Mouse (Mus musculus): ENCODE results near the gene Lasp1. TPM values are rescaled to one million over a fixed set of nuclear protein-coding genes. Genes with fewer than 3 reads are reported as not detected.
"Not testable (repeated sequence)": the region's sequence is repeated elsewhere in the genome, so short reads cannot be mapped to it uniquely, and the experiment has no call there.

The Lasp1 gene
- polyA plus RNA-seq, 1 experiment: 251 TPM

- WGBS: 85% methylated on average over 4 of the region's 4 CpGs
- no peak for DNase-seq (ENCODE audit: low read depth, low spot score)
Observed at GRCm38 (mm10) chr11:97842001-97842400, 43.2 kb downstream of the Lasp1 start.

GRCm38 (mm10) chr11:97850367-97850766 is 51.6 kb downstream of the Lasp1 start:
- DNase-seq (ENCODE audit: low read depth, low spot score): peak; percentile 47
- whole genome bisulfite sequencing: 14% methylated on average over 6 of the region's 6 CpGs

DNA sequence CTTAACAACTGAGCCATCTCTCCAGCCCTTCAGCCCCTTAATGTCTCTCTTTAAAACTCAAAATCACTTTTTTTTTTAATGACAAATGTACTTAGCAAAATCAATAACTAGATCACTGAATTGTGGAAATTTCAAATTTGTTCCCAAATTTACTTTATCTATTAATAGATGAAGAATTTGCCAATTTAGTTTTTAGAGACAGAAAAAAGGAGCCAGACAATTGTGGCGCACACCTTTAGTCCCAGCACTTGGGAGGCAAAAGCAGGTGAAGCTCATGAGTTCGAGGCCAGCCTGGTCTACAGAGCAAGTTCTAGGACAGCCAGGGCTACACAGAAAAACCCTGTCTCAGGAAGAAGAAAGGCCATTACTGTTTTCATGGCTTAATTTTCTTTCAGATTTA is 52.8 kb downstream of the Lasp1 start:
- WGBS: 98% methylated on average over 2 of the region's 2 CpGs
- DNase-seq (ENCODE audit: low read depth, low spot score): no peak

DNA sequence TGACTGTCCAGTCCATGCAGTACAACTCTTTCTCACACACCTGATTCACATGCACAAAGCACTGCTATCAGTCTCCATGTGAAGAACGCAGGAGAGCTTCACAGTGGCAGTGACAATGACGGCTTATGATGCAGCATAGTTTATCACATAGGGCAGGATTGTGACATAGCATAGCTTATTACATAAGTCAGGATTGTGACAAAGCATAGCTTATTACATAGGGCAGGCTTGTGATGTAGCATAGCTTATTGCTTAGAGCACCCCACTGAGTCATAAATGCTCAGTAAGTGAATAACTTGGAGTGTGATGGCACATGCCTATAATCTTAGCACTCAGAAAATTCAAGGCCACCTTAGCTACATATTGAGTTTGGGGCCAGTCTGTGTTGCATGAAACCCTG is 56.7 kb downstream of the Lasp1 start:
- no peak for DNase-seq (ENCODE audit: low read depth, low spot score)
- WGBS: 69% methylated on average over 2 of the region's 2 CpGs

- 52% methylated on average over 2 of the region's 2 CpGs for WGBS
- DNase-seq (ENCODE audit: low read depth, low spot score): no peak
Observed at GRCm38 (mm10) chr11:97862148-97862547, 63.3 kb downstream of the Lasp1 start.

DNA sequence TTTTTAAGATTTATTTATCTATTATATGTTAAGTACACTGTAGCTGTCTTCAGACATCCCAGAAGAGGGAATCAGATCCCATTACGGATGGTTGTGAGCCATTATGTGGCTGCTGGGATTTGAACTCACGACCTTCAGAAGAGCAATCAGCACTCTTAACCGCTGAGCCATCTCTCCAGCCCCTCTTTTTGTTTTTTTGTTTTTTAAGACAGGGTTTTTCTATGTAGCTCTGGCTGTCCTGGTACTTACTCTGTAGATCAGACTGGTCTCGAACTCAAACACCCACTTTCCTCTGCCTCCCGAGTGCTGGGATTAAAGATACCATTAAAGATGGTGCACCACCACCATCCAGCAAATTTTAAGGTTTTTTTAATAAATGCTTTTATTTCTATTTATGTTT is 66.6 kb downstream of the Lasp1 start:
- 95% methylated on average over 5 of the region's 5 CpGs for WGBS
- DNase-seq (ENCODE audit: low read depth, low spot score): no peak

- WGBS: 54% methylated on average over 3 of the region's 3 CpGs
- DNase-seq (ENCODE audit: low read depth, low spot score): no peak
Observed at GRCm38 (mm10) chr11:97866091-97866888, 67.5 kb downstream of the Lasp1 start.

DNA sequence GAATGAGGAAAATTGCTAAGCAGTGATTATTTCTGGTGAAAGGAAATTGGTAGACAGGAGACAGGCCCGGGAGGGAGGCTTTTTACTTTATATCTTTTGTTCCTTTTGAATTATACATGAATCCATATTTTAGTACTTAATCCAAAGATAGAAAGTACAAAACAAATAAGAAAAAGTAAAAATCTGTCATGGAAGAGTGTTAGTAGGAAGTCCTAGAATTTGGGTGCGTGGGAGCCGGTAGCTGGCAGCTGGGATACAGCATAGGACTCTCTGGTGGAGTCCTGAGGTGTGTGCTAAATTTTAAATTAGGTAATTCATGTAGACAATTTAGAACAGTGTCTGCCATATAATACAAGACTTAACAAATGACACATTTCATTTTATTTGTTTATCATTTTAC is 68.8 kb downstream of the Lasp1 start:
- WGBS: 94% methylated on average over 3 of the region's 3 CpGs
- no peak for DNase-seq (ENCODE audit: low read depth, low spot score)

GRCm38 (mm10) chr11:97872378-97872777 is 73.6 kb downstream of the Lasp1 start:
- 86% methylated on average over 5 of the region's 5 CpGs for WGBS
- DNase-seq (ENCODE audit: low read depth, low spot score): not testable (repeated sequence)

- 79% methylated on average over 1 of the region's 1 CpGs for WGBS
Observed at GRCm38 (mm10) chr11:97874396-97874795, 75.6 kb downstream of the Lasp1 start.

DNA sequence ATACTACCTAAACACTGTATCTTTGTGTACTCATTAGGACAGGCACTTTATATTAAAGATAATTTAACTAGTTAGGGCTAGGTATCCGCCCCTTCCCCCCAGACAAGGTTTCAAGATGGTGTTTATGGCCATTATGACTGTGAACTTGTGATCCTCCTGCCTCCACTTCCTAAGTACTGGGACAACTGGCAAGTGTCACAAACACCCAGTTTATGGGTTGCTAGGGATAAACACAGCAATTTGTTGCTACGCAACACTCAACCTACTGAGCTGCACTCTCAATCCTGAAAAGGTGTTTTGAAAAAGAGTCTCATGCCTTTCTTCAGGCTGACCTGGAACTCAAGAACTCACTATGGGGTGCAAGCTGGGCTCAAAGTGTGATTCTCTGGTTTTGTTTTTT is 78.5 kb downstream of the Lasp1 start:
- 59% methylated on average over 2 of the region's 2 CpGs for WGBS
- no peak for DNase-seq (ENCODE audit: low read depth, low spot score)

More at GRCm38 (mm10) chr11:97874396-97874795, 75.6 kb downstream of the Lasp1 start:
- no peak for DNase-seq (ENCODE audit: low read depth, low spot score)

DNA sequence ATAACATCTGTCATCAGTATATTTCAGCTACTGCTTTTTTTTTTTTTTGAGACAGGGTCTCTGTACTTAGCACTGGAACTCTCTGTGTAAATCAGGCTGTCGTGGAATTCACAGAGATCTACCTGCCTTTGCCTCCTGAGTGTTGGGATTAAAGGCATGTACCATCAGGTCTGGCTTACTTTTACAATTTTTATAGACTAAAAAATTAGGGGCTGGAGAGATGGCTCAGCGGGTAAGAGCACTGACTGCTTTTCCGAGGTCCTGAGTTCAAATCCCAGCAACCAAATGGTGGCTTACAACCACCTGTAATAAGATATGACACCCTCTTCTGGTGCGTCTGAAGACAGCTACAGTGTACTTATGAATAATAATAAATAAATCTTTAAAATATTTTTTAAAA is 81.6 kb downstream of the Lasp1 start:
- DNase-seq (ENCODE audit: low read depth, low spot score): no peak
- 92% methylated on average over 4 of the region's 4 CpGs for WGBS

- peak; percentile 45 for DNase-seq (ENCODE audit: low read depth, low spot score)
- WGBS: 4% methylated on average over 26 of the region's 26 CpGs
Observed at GRCm38 (mm10) chr11:97883542-97883917, 84.7 kb downstream of the Lasp1 start.

DNA sequence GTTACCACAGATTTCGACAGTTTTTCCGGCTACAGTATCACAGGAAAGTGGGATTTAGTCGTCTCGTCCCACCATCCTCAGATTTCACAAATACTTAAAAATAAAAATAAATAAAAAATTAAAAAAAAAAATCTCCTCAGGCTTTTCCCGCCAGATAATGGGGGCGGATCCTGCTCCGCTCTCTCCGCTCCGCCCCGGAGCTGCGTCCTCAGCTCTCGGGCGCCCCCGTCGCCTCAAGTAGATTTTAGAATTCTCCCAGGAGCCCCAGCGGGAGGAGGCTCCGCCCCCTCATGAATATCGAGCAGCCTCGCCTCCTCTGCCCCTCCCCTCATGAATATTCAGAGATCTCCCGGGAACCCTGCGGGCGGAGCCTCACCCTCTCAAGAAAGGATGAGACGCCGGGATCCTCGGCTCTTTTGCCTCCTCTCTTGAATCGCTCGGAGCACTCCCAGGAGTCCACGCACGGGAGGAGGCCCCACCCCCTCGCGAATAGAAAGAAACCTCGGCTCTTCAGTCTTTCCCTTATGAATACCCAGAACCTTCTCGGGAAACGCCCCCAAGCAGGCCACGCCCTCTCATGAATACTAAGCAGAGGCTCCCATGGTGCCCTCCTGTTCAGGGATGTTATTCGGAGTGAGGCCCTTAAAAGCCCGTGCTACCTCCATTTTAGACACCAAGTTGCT is 85.3 kb downstream of the Lasp1 start, which contains the start of gene Fbxo47:
TSS of gene Fbxo47 (minus strand) at position 237 of the 683 bp plus-strand sequence.
- under 1% methylated on average over 37 of the region's 37 CpGs for WGBS
- DNase-seq (ENCODE audit: low read depth, low spot score): peak; percentile 96

DNA sequence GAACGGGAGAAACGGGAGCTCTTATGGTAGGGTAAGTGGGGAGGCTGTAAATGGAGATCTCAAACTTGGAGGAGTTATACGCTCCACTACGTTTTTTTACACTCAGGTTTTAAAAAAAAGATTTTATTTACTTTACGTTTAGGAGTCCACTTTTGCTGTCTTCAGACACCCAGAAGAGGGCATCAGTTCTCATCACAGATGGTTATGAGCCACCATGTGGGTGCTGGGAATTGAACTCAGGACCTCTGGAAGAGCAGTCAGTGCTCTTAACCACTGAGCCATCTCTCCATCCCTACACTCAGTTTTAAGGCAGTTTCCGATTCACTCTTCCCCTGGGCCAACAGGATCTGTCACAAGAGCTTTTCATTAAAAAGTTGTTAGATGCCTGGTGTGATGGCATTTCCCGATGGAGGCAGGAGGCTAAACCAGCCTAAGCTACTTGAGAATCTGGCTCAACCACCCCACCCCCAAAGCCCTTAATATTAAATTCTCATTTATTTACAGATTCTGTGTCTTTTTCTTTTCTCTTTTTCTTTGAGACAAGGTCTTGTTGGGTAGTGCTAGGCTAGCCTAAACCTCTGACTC is 85.9 kb downstream of the Lasp1 start:
- 25% methylated on average over 7 of the region's 7 CpGs for WGBS
- no peak for DNase-seq (ENCODE audit: low read depth, low spot score)

DNA sequence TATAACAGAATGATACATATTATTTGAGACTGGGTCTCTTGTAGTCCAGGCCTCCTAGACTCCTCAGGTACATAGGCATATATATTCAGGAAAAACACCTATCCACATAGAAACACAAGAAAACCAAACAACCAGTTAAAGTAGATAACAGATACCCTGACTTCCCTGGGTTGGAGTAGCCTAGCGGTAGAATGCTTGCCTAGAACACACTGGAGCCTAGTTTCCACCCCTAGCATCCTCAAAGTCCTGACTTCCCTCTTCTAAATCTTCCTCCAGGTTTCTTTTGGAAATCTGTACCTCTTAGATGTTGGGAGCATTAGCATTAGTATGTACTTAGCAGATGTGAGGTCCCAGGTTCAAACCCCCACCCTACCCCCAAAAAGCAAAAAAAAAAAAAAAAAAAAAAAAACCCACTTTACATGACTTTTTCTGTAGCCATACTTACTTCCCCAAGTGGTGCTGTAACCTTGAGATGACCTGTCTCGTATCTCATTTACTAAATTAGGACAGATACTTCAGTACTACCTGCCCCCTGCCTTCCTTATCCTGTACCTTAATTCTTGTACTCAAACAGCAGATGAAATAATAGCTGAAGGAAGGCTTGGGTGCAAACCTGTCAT is 86.6 kb downstream of the Lasp1 start:
- WGBS: 93% methylated on average over 2 of the region's 2 CpGs
- no peak for DNase-seq (ENCODE audit: low read depth, low spot score)
